Mouse (Mus musculus) heart, embryonic 16.5 days (tissue): Measurements from ENCODE around the gene Bco2. TPM values are rescaled to one million over a fixed set of nuclear protein-coding genes. Genes with fewer than 3 reads are reported as not detected.

ENCODE experiments used
- ATAC-seq: fragments of 200-750 bp; cut with Nextera tagmentation; replicated peaks from 2 replicates; pipeline ENCODE4 v1.8.0; 2017; ENCODE audit warnings: moderate number of reproducible peaks; ENCODE audit not compliant: insufficient read depth, low FRiP score; ENCODE audit errors: extremely low read depth
- H3K27ac ChIP-seq: fragments of 300-500 bp; sonication (generic); 2 replicates; pipeline ENCODE4 v1.5.1; 2014; ENCODE audit warnings: mild to moderate bottlenecking, low read length, control low read depth, moderate library complexity
- H3K27me3 ChIP-seq: fragments of 300-500 bp; sonication (generic); 2 replicates; pipeline ENCODE4 v1.6.1; 2014; ENCODE audit warnings: low read length, mixed read lengths; ENCODE audit not compliant: control insufficient read depth, insufficient read depth
- H3K36me3 ChIP-seq: fragments of 300-500 bp; sonication (generic); 2 replicates; pipeline ENCODE4 v1.6.1; 2014; ENCODE audit not compliant: control insufficient read depth, insufficient read depth
- H3K4me1 ChIP-seq: fragments of 300-500 bp; sonication (generic); 2 replicates; pipeline ENCODE4 v1.6.1; 2014; ENCODE audit warnings: low read length, mixed read lengths; ENCODE audit not compliant: control insufficient read depth, insufficient read depth
- H3K4me2 ChIP-seq: fragments of 300-500 bp; sonication (generic); 2 replicates; pipeline ENCODE4 v1.6.1; 2014; ENCODE audit warnings: low read depth, mild to moderate bottlenecking, control low read depth, low read length
- H3K4me3 ChIP-seq: fragments of 300-500 bp; sonication (generic); 2 replicates; pipeline ENCODE4 v1.5.1; 2014; ENCODE audit warnings: mild to moderate bottlenecking, control low read depth, low read length
- H3K9ac ChIP-seq: fragments of 300-500 bp; sonication (generic); 2 replicates; pipeline ENCODE4 v1.6.1; 2014; ENCODE audit warnings: low read length, control low read depth
- H3K9me3 ChIP-seq: fragments of 300-500 bp; sonication (generic); replicated peaks from 2 replicates; pipeline ENCODE4 v1.6.1; 2016; ENCODE audit warnings: low read length; ENCODE audit not compliant: control insufficient read depth
- WGBS: fragments of 180-500 bp; shearing (Covaris S2); extraction: QIAGEN DNeasy Blood & Tissue Kit; methylation state at CpG from one replicate; pipeline ENCODE4 v1.1.7; 2014; 5-methylcytosine and 5-hydroxymethylcytosine counted together
- polyA plus RNA-seq: library from polyadenylated mRNA; unstranded; fragments of >200 nt; fragmentation: Nextera tagmentation; extraction: Ambion mirVana; gene quantifications from 2 replicates; pipeline ENCODE4 v1.2.1, GENCODE M21; 2015

The Bco2 gene
- polyA plus RNA-seq, 1 experiment from 2014 or later: 0.21 TPM

- Histone ChIP-seq H3K9me3 (no peaks in the 10 kb centered on the region), H3K4me3 (no peak overlapping the region)
- WGBS: 31% methylated on average over 4 of the region's 4 CpGs
Observed at GRCm38 (mm10) chr9:50565940-50566339, 11.0 kb upstream of the Bco2 start.

GRCm38 (mm10) chr9:50565173-50565572 is 10.2 kb upstream of the Bco2 start:
- H3K9ac ChIP-seq: no peak overlapping the region
- ATAC-seq: no peak
- no peak overlapping the region for H3K4me2 ChIP-seq
- H3K27me3 ChIP-seq: no peaks in the 10 kb centered on the region
- no peaks in the 10 kb centered on the region for H3K4me1 ChIP-seq
- WGBS: 60% methylated on average over 7 of the region's 7 CpGs
- H3K27ac ChIP-seq: no peak overlapping the region
- no peaks in the 10 kb centered on the region for H3K9me3 ChIP-seq
- no peaks in the 10 kb centered on the region for H3K36me3 ChIP-seq
- H3K4me3 ChIP-seq: no peak overlapping the region

More at GRCm38 (mm10) chr9:50565940-50566339, 11.0 kb upstream of the Bco2 start:
- H3K27me3 ChIP-seq: no peaks in the 10 kb centered on the region
- H3K36me3 ChIP-seq: no peaks in the 10 kb centered on the region
- ATAC-seq: no peak
- H3K4me2 ChIP-seq: no peak overlapping the region
- H3K9ac ChIP-seq: no peak overlapping the region
- H3K27ac ChIP-seq: no peak overlapping the region
- no peaks in the 10 kb centered on the region for H3K4me1 ChIP-seq

- no peak overlapping the region for H3K4me3 ChIP-seq
- no peaks in the 10 kb centered on the region for H3K4me1 ChIP-seq
- WGBS: 72% methylated on average over 2 of the region's 2 CpGs
- H3K36me3 ChIP-seq: no peaks in the 10 kb centered on the region
- no peak overlapping the region for H3K4me2 ChIP-seq
- no peak overlapping the region for H3K9ac ChIP-seq
- no peak for ATAC-seq
- no peak overlapping the region for H3K27ac ChIP-seq
- no peaks in the 10 kb centered on the region for H3K27me3 ChIP-seq
- no peaks in the 10 kb centered on the region for H3K9me3 ChIP-seq
Observed at GRCm38 (mm10) chr9:50561918-50562360, 7.0 kb upstream of the Bco2 start.

GRCm38 (mm10) chr9:50561145-50561917 is 6.3 kb upstream of the Bco2 start, which contains the start of gene Tex12:
Gene Tex12, minus strand, starts transcription at chr9:50561325.
- no peaks in the 10 kb centered on the region for H3K4me1 ChIP-seq
- H3K4me3 ChIP-seq: no peak within 1 kb of the TSS
- H3K36me3 ChIP-seq: no peaks in the 10 kb centered on the region
- ATAC-seq: no peak
- no peaks in the 10 kb centered on the region for H3K9me3 ChIP-seq
- H3K4me2 ChIP-seq: no peak within 1 kb of the TSS
- no peaks in the 10 kb centered on the region for H3K27me3 ChIP-seq
- 82% methylated on average over 38 of the region's 38 CpGs for WGBS
- no peak within 1 kb of the TSS for H3K9ac ChIP-seq
- no peak within 1 kb of the TSS for H3K27ac ChIP-seq

GRCm38 (mm10) chr9:50554241-50555093 is 514 bp downstream of the Bco2 start, which contains the start of gene Il18:
Gene Il18, plus strand, starts transcription at chr9:50554827.
- Histone ChIP-seq H3K27ac (no peak within 1 kb of the TSS), H3K4me2 (peak within 1 kb of the TSS; percentile 33; the same call in 1 of the 2 replicates), H3K36me3 (no peaks in the 10 kb centered on the region), H3K27me3 (no peaks in the 10 kb centered on the region), H3K4me1 (no peaks in the 10 kb centered on the region), H3K9me3 (no peaks in the 10 kb centered on the region), H3K4me3 (no peak within 1 kb of the TSS; the same call in 1 of the 2 replicates), H3K9ac (0 out of 2 replicates have a peak within 1 kb of the TSS, but pooled peaks have one; percentile 5)
- 24% methylated on average over 12 of the region's 12 CpGs for WGBS
- ATAC-seq: no peak

- H3K36me3 ChIP-seq: no peaks in the 10 kb centered on the region
- no peaks in the 10 kb centered on the region for H3K27me3 ChIP-seq
- no peak for ATAC-seq
- no peak overlapping the region for H3K4me2 ChIP-seq
- no peaks in the 10 kb centered on the region for H3K4me1 ChIP-seq
- WGBS: 62% methylated on average over 2 of the region's 2 CpGs
- no peaks in the 10 kb centered on the region for H3K9me3 ChIP-seq
- no peak overlapping the region for H3K9ac ChIP-seq
- H3K27ac ChIP-seq: no peak overlapping the region
- H3K4me3 ChIP-seq: no peak overlapping the region
Observed at GRCm38 (mm10) chr9:50553547-50553946, 1.4 kb downstream of the Bco2 start.

GRCm38 (mm10) chr9:50552206-50552605 is 2.8 kb downstream of the Bco2 start:
- Histone ChIP-seq H3K36me3 (no peaks in the 10 kb centered on the region), H3K4me3 (no peak overlapping the region), H3K4me2 (no peak overlapping the region), H3K9ac (no peak overlapping the region), H3K27me3 (no peaks in the 10 kb centered on the region), H3K4me1 (no peaks in the 10 kb centered on the region), H3K27ac (no peak overlapping the region), H3K9me3 (no peaks in the 10 kb centered on the region)
- 56% methylated on average over 5 of the region's 5 CpGs for WGBS
- no peak for ATAC-seq

GRCm38 (mm10) chr9:50548936-50549335 is 6.0 kb downstream of the Bco2 start:
- Histone ChIP-seq H3K27me3 (no peaks in the 10 kb centered on the region), H3K4me1 (no peaks in the 10 kb centered on the region), H3K9ac (no peak overlapping the region), H3K27ac (no peak overlapping the region), H3K4me2 (no peak overlapping the region), H3K4me3 (no peak overlapping the region), H3K36me3 (no peaks in the 10 kb centered on the region), H3K9me3 (no peaks in the 10 kb centered on the region)
- no peak for ATAC-seq
- WGBS: 82% methylated on average over 4 of the region's 4 CpGs
